Mouse (Mus musculus): ENCODE results near the gene Lgals2. TPM values are rescaled to one million over a fixed set of nuclear protein-coding genes. Genes with fewer than 3 reads are reported as not detected.

Gene Lgals2
- total and polyA plus RNA-seq, 3 experiments: not detected

DNA sequence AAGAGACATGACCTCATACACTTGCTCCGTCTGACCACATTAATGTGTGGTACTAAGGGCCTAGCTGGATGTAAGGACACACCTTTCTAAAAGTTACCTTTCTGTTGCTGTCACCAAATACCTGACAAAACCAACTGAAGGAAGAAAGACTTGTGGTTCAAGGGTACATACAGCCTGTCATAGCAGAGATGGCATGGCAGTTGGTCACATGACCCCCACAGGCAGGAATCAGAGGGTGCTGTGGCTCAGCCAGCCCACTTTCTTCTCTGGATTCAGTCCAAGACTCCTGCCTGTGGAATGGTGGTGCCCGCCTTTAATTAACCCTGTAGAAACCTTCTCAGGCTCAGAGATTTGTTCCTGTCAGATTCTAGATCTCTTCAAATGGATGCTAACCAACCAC is 7.8 kb upstream of the Lgals2 start:
- Histone ChIP-seq H3K79me2 (ENCODE audit: control insufficient read depth, insufficient read depth, low read length, poor library complexity) (no peaks in the 10 kb centered on the region), H3K27ac (ENCODE audit: control insufficient read depth, low read depth, low read length) (no peak overlapping the region), H3K9ac (ENCODE audit: control insufficient read depth, low read depth, low read length, poor library complexity, severe bottlenecking) (no peak overlapping the region), H3K4me3 (ENCODE audit: control insufficient read depth in 1 of 2, insufficient read depth in 1 of 2, low read depth in 2 of 2, low read length in 2 of 2) (no peak overlapping the region), H3K36me3 (ENCODE audit: control insufficient read depth in 1 of 2, insufficient read depth in 2 of 2, low read length in 2 of 2) (peaks cover 0 to 5% of the 10 kb centered on the region in 2 experiments; a peak in 1 of 4 replicates), H3K27me3 (ENCODE audit: control insufficient read depth in 1 of 2, insufficient read depth in 2 of 2, low read length in 2 of 2) (no peaks in the 10 kb centered on the region), H3K4me1 (ENCODE audit: control insufficient read depth in 1 of 2, insufficient read depth in 2 of 2, low read length in 2 of 2) (peaks cover 7 to 15% of the 10 kb centered on the region in 2 experiments), H3K9me3 (replicated peaks; ENCODE audit: insufficient read depth, low read length) (no peaks in the 10 kb centered on the region)
- TF ChIP-seq TAL1 (IDR thresholded peaks at IDR 0.05; ENCODE audit: low read length) (no peak), USF2 (IDR thresholded peaks at IDR 0.05; ENCODE audit: borderline replicate concordance in 1 of 2, insufficient read depth in 1 of 2, low read depth in 1 of 2, low read length in 2 of 2) (peak in 1 of 2 experiments; percentile 36; a peak in 1 of 4 replicates), USF1 (IDR thresholded peaks at IDR 0.05; ENCODE audit: low read depth, low read length) (peak; percentile 84)
- no peak for DNase-seq (ENCODE audit: low read depth, low spot score)

DNA sequence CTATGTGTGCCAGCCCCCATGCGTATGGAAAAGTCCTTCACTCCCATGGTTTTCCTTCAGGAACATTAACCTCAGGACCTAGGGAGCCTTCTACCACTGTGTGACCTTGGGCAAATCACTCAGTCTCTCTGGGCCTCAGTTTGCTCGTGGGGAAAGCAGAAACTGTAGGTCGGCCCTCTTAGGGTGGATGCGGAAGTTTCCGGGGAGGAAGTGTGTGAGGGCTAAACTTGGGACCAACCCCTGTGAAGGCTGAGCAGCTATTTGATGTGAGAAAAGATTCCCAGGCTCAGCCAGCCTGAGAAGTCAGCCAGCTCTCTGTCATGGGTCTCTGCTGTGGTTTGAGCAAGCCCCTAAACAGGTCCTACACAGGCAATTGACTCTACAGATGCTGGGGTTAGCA is 7.0 kb upstream of the Lgals2 start:
- peaks cover 0 to 5% of the 10 kb centered on the region in 2 experiments; a peak in 1 of 4 replicates for H3K36me3 ChIP-seq (ENCODE audit: control insufficient read depth in 1 of 2, insufficient read depth in 2 of 2, low read length in 2 of 2)

DNA sequence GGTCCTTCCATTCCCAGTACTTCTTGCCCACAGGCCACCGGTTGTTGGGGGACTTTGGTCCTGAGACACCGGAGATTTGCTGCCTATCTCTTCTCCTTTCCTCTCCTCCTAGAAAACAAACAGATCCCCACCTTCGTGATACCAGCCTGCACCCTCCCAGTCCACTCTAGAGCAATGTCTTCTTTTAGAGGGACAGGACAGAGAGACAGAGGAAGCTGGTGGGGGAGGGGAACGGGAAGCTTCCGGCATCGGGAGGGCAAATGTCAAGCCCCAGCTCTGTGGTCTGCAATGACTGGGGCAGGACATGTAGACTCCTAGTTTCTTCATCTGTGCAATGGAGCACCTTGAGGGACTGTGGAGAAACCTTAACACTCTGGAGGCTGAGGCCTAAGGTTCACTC is 4.4 kb upstream of the Lgals2 start:
- Histone ChIP-seq H3K4me3 (ENCODE audit: control insufficient read depth in 1 of 2, insufficient read depth in 1 of 2, low read depth in 2 of 2, low read length in 2 of 2) (no peak overlapping the region), H3K27me3 (ENCODE audit: control insufficient read depth in 1 of 2, insufficient read depth in 2 of 2, low read length in 2 of 2) (0 out of 4 replicates have a peak, but pooled peaks cover 0 to 2% of the 10 kb centered on the region in 2 experiments), H3K9ac (ENCODE audit: control insufficient read depth, low read depth, low read length, poor library complexity, severe bottlenecking) (no peak overlapping the region), H3K4me1 (ENCODE audit: control insufficient read depth in 1 of 2, insufficient read depth in 2 of 2, low read length in 2 of 2) (peaks cover 7 to 15% of the 10 kb centered on the region in 2 experiments), H3K9me3 (replicated peaks; ENCODE audit: insufficient read depth, low read length) (no peaks in the 10 kb centered on the region), H3K27ac (ENCODE audit: control insufficient read depth, low read depth, low read length) (no peak overlapping the region), H3K79me2 (ENCODE audit: control insufficient read depth, insufficient read depth, low read length, poor library complexity) (no peaks in the 10 kb centered on the region), H3K36me3 (ENCODE audit: control insufficient read depth in 1 of 2, insufficient read depth in 2 of 2, low read length in 2 of 2) (peaks cover 0 to 5% of the 10 kb centered on the region in 2 experiments; a peak in 1 of 4 replicates)
- TF ChIP-seq KAT2A (conservative IDR thresholded peaks at IDR 0.05; ENCODE audit: low read depth, low read length) (no peak), MYC (IDR thresholded peaks at IDR 0.05; ENCODE audit: low read depth, low read length) (no peak), TCF12 (IDR thresholded peaks at IDR 0.05; ENCODE audit: low read depth, low read length) (no peak), ZKSCAN1 (IDR thresholded peaks at IDR 0.05; ENCODE audit: low read depth, low read length) (no peak), CTCF (IDR thresholded peaks at IDR 0.05 in 2 of 3, conservative IDR thresholded peaks at IDR 0.05 in 1 of 3; ENCODE audit: control insufficient read depth in 1 of 3, insufficient read depth in 1 of 3, low read depth in 2 of 3, low read length in 3 of 3, poor library complexity in 1 of 3, severe bottlenecking in 1 of 3) (no peak), GABPA (IDR thresholded peaks at IDR 0.05; ENCODE audit: low read depth, low read length) (no peak), ZC3H11A (IDR thresholded peaks at IDR 0.05; ENCODE audit: low read depth, low read length) (no peak), E2F4 (IDR thresholded peaks at IDR 0.05; ENCODE audit: borderline replicate concordance, low read depth, low read length) (no peak), TBP (IDR thresholded peaks at IDR 0.05; ENCODE audit: low read depth, low read length) (no peak), ZMIZ1 (IDR thresholded peaks at IDR 0.05; ENCODE audit: low read depth, low read length) (no peak), EP300 (IDR thresholded peaks at IDR 0.05; ENCODE audit: low read depth in 1 of 2, low read length in 2 of 2) (no peak)
- no peak for DNase-seq (ENCODE audit: low read depth, low spot score)

More for the DNA sequence above, 7.0 kb upstream of the Lgals2 start:
- Histone ChIP-seq H3K79me2 (ENCODE audit: control insufficient read depth, insufficient read depth, low read length, poor library complexity) (no peaks in the 10 kb centered on the region), H3K4me1 (ENCODE audit: control insufficient read depth in 1 of 2, insufficient read depth in 2 of 2, low read length in 2 of 2) (peaks cover 7 to 15% of the 10 kb centered on the region in 2 experiments), H3K4me3 (ENCODE audit: control insufficient read depth in 1 of 2, insufficient read depth in 1 of 2, low read depth in 2 of 2, low read length in 2 of 2) (no peak overlapping the region), H3K9me3 (replicated peaks; ENCODE audit: insufficient read depth, low read length) (no peaks in the 10 kb centered on the region), H3K27ac (ENCODE audit: control insufficient read depth, low read depth, low read length) (no peak overlapping the region), H3K9ac (ENCODE audit: control insufficient read depth, low read depth, low read length, poor library complexity, severe bottlenecking) (no peak overlapping the region), H3K27me3 (ENCODE audit: control insufficient read depth in 1 of 2, insufficient read depth in 2 of 2, low read length in 2 of 2) (no peaks in the 10 kb centered on the region)
- TF ChIP-seq POLR2AphosphoS5 (IDR thresholded peaks at IDR 0.05; ENCODE audit: borderline replicate concordance, low read depth, low read length): no peak
- TF ChIP-seq GATA1 (IDR thresholded peaks at IDR 0.05; ENCODE audit: low read depth, low read length): no peak
- TF ChIP-seq CHD2 (IDR thresholded peaks at IDR 0.05; ENCODE audit: low read length): no peak
- no peak for TF ChIP-seq NELFE (IDR thresholded peaks at IDR 0.05; ENCODE audit: low read depth, low read length)
- TF ChIP-seq KAT2A (conservative IDR thresholded peaks at IDR 0.05; ENCODE audit: low read depth, low read length): no peak
- no peak for TF ChIP-seq ETS1 (IDR thresholded peaks at IDR 0.05; ENCODE audit: low read depth, low read length)
- no peak for TF ChIP-seq POLR2AphosphoS2 (IDR thresholded peaks at IDR 0.05; ENCODE audit: low read length)
- no peak for TF ChIP-seq SIN3A (IDR thresholded peaks at IDR 0.05; ENCODE audit: low read length)
- no peak for DNase-seq (ENCODE audit: low read depth, low spot score)
